Mouse (Mus musculus) kidney, postnatal 25 days (tissue): ENCODE measurements at regions not wholly inside any gene's neighbourhood (a gene's known extent, or its start where the extent isn't known, plus 50 kb on each side); places are given as distances from the start of the nearest gene placed in this dataset.

Experiments
- DNase-seq, 2 experiments: peaks; one replicate each; pipeline ENCODE4 v3.0.0; 2021; ENCODE audit warnings: mixed read lengths in 2 of 2

DNA sequence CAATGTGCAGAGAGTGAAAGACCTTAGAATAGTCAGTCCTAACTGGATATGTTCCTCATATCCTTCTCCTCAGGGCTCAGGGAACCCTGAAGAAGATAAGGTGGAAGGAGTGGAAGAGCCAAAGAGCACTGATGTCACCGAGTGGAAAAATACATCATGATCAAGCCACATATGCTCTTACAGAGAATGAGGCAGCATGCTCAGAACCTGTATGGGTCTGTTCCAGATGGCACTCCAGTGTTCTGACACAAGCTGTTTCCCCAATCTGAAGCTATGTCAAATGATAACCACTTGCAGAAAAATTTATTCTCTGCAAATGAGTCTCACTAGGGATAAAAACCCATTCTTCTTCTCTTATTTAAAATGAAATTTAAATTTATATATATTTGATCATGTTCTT lies 572.6 kb upstream of the Robo2 start:
- no peak for DNase-seq

DNA sequence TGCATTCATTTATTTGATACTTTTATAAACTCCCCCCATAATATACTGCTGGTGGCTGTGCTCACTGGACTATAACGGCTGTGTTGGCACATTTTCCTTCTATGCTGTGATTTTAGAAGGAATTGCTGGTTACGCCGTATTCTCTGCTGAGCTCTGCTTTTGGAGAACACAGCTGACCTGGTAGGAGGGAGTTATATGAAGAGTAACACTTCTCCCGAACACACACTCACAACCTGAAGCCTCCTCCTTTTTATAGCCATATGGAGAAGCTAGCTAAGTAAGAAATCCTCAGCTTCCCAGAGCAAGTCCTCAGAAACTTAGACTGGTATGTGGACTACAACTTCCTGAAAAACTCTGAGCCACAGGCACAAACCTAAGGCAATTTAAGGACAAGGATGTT lies 554.5 kb upstream of the Robo2 start:
- DNase-seq, result no peak

DNA sequence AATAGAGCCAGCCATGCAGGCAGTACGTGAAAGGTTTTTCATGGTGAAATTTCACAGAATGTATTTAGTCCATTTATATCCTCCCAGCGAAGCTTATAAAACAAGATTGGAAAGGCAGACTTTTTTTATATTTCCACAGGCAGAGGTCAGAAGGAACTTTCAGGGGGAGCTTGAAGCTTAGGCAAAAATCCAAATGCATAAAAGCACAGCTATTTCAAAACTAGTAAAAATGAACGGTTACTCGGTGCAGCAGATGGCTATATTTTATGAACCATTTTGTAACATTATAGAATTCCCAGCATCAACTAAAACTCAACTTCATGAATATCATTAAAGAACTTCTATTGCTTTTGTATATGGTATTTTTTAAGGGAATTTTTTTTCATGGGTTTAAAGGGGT lies 518.1 kb upstream of the Robo2 start:
- DNase-seq, result no peak

DNA sequence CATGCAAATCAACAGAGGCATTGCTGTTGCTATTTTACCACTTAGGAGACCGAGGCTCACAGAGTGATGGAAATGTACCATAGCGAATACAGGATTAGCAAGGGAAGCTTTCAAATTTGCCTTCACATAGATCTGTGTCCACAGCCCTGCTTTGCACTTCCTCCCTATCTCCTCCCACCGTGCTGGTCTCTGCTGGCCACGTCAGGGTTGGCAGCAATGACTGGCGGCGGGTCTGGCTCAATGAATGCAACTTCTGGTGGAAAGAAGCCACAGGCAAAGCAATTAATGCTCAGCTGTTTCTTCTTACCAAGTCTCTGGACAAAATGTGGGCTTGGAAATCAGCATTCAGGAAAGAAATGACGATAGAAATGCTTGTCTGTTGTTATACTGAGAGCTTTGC lies 489.2 kb upstream of the Robo2 start:
- DNase-seq, result no peak

DNA sequence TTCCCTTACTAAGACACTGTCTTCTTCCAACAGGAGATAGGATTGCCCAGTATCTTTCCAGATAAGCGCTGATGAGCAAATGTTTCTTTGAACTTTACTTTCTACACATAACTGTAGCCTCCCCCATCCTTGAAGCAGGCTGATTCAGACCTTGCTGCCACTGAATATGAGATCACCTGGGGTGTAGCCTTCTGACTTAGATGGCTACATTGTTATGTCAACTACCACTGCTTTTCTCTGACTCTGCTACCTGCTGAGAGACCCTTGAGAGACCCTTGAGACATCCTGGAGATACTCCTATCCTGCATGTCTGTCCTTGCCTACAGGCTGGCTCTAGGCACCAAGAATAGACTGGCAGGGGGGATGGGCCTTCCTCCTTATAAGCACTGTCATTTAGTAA lies 476.1 kb upstream of the Robo2 start:
- DNase-seq, result no peak

DNA sequence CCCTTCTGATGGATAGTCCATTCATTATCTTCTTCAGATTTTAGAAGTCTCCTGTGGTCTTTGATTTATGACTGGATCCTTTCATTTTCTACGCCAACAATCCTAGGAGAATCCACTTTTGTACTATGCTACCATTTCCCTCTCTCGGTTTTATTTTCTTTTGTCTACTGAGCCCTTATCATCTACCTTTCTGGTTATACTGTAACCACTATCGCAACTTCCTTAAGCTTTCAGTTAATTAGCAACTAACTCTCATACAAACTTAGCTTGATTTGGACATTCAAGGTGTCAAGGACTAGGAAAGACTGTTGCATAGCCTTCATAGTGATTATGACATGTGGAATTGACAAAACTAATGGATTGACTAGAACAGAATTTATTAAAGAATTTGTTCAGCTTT lies 467.0 kb upstream of the Robo2 start:
- no peak for DNase-seq

DNA sequence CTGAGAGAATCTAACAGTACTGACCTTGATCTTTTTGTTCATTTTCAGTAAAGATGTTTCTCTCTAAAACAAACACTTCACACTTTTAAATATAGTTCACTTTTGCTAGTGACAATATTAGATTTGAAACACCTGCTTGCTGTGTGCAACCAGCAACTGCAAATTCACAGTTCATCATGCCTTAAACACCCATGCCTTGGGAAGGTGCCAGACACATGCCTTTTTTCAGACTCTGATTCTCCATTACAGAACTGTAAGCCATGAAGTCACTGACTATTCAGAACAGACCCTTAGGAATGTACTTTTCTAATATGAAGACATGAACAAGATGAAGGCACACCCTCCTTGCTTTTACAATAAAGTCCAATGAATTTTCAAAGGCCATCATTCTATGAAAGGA lies 462.1 kb upstream of the Robo2 start:
- DNase-seq, result no peak

DNA sequence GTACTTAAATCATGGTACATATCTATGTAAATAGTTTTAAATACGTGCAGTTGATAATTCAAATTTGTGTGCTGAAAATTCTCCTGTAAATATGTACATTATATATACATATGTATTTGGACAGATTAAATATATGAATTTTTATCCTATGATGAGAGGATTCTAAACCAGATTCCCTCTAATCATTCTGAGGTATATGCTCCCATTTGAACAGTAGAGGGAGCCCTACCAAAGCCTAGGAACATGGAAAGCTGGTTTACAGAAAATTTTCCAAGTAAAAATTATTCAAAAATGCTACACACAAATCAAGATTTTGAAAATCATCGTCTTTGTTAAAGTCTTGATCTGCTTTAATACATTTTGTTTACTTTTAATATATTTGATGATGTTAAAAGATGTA lies 446.1 kb upstream of the Robo2 start:
- no peak for DNase-seq

DNA sequence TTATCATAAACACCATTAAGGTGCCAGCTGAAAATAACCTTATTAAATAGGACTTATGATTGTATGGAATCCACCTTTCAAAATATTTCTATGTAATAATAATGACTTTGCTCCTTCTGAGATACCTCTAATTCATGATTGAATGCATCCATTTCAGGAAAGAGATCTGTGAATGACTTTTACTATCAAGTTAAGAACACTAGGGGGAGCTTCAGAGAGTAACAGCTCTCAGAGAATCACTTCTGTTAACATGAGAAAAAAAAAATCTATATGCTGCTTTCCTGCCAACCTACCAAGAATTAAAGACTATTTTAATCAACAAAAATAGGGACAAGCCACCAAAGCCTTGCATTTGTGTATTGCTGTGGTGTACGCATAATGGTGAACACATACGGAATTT lies 428.4 kb upstream of the Robo2 start:
- no peak for DNase-seq

DNA sequence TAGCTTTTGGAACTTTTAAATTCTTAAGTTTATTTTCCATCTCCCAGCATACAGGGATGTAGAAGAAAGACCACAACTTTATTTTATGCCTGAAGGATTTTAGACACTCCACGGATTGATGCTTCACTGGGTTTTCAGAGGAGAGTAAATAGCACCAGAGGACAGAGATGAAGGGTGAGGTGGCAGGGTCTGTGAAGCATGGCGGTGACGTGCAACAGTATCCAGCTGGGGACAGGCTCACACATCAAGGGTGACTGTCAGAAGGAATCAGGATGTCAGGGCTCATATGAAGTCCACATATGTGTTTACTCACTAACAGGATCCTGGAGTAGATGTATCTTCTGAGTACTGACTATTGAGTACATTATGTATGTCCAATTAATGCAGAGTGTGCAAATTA lies 402.8 kb upstream of the Robo2 start:
- DNase-seq, result no peak

DNA sequence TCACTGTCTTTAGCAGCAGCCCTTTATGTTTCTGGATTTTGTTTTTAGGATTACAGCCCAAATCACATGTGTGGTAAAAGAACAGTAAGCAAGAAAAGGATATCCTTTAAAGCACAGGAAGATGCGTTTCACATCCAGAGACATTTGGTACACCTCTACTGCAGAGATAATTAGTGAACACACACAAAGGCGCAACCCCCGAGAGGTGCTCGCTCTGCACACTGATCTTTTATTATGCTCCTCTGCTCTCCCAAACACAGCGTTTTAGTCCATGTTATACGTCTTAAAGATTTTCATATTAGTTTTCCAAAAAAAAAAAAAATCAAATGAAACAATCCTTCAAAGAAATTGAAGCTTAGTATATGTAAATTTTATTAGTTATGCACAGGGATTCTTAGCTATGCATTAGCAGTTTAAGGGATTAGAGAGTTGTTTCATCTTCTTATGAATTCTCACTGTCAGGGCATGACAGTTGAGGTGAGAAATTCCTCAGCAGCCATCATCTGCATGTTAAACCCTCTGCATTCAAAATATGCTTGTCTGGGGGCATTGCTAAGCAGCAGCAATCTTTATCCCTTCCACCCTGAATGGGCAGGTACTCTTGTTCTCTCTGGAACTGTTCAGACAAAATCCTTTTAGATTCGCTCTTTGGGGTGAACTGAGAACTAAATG lies 397.7 kb upstream of the Robo2 start:
- DNase-seq, result no peak

DNA sequence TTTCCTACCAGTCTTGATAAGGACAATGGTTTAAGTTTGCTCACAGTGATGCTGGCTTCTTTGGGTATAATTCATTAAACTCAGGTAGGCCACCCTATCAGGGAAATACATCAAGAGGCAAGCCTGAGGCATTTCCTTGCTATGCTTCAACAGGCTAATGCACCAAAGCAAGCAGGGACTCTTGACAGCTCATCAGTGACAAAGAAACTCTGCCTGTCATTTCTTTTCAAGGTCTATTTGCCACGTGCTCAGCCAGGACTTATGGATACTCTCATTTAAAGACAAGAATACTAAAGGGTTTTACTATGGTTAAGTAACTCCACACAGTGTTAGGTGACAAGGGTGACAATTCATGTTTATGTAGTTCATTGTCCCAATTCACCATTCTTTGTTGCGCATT lies 395.1 kb upstream of the Robo2 start:
- DNase-seq, result no peak

DNA sequence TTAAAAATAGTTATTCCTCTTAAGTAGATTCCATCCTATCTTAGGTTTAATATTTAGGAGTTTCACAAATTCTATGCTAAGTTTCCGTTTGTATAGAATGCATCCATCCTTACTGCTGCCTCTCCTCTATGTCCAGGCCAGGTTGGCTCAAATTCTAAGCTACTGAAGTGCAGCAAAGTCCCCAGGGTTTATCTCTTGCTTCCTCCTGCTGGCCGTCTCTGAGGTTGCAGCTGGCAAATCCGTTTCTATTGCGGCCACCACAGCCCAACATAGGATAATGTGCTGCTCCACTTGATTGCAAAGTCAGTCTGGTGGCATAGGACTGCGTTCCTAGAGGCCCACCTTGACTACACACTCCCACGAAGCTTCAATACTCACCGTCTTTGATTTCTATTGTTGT lies 389.7 kb upstream of the Robo2 start:
- peak; percentile 33 to 53 for DNase-seq

DNA sequence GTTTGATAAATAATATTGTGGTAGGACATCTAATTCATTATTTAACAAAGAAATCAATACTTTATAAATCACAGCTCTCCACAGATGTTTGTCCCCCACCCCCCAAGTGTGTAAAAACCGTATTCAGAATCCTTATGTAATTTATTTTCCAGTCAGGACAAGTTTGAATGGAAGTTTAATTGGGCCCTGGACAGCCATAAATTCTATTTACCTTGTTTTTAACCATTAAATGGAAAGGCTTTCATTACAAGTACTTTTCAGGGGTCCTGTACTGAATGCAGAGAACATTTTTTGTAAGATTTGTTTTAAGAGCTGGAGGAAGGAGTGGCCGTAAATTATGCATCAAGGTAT lies 384.7 kb upstream of the Robo2 start:
- DNase-seq, result no peak

DNA sequence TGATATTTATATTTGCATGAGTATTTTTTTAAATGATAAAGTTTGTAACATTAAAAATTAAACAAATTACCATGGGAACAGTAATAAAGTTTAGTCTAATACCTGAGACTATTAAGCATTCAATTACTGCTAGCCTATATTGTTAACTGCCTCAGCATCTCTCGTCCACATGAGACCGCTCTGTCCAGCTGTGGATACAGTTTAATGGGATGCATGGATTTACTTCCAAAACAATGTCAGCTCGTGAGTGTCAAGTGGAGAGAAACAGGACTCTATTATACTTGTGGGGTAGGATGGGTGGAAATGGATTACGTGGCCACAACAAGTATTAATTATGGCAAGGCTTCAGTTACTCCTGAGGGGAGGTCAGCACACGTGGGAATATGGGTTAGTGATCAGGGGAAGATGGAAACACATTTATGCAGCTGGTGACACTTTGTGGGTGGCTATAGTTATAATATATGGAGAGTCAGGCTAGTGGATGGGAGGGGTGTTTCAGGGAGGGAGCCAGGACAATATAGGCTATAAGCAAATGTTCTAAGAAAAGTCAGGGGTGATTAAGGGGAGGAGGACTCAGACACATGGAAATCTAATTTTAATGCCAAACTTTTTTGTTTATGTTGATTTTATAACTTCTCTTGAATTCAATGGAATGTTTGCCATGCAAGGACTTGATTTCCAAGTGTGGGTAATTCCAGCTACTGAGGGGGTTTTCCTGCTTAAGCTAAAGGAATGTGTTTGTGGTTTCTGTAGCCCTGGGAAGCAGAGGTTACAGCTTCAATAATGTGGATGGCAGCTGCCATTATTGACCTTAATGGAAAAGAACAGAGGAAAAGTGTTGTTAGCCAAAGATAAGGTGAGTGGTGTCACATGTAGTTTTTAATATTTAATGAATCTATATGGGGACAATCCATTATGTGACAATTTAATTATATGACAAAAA lies 384.0 kb upstream of the Robo2 start:
- DNase-seq, result no peak

DNA sequence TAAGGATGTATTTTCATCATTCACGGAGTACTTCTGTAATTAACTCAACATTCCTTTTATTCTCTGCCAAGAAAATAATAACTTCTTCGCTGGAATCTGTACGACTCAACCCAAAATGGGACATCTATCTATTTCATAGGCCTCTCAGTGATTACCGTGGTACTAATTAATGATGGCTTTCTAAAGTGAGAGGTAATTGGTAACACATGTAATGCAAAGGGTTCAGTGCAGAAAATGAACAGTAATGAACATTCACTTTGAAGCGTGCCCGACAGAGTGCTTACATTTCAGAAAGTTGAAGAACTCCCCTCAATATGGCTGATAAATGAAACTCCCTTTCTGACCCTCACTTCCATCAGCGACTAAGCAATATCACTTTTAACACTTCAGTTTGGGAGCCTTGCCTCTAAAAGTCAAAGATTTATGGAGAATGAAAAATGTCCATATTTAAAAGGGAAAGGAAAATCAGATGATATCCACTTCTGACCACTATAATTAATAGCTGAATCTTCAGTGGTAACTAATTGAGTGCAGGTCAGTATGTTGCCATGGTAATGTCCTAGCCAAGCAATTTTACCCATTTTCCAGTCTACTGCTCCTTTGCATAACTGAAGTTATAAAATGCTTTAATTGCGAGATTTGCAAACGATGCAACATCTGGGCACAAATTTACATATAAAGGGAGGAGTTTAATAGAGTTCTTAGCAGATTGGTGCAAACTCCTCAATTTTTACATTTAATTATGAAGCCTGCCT lies 373.9 kb upstream of the Robo2 start:
- DNase-seq, result no peak

DNA sequence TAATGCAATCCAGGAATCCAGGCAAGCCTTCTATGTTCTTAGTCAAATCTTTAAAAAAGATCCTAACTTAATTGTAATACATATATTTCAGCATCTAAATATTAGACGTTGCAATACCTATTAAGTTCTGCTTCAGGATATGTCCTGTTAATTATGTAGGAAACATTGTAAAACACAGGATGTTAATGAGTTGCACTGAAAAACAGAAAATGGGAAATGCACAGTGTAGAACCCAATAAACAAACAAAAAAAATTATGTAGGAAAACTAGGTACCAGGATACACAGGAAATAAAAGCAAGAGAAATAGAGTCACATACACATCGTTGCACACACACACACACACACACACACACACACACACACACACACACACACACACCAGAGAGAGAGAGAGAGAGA lies 368.8 kb upstream of the Robo2 start:
- no peak for DNase-seq

DNA sequence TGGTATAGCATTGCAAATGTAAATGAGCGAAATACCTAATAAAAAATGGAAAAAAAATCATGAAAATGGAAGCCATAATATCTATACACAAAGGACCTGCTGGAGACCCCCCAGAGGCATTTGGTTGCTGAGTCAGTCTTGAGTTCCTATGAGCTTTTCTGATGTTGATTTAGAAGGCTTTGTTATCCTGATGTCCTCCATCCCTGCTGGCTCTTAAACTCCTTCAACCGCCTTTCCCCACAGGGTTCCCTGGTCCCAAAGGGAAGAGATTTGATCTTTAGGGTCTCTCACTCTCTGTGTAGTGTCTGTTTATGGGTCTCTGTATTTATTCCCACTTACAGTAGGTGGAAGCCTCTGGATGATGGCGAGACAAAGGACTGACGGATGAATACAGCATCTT lies 356.6 kb upstream of the Robo2 start:
- DNase-seq, result no peak

DNA sequence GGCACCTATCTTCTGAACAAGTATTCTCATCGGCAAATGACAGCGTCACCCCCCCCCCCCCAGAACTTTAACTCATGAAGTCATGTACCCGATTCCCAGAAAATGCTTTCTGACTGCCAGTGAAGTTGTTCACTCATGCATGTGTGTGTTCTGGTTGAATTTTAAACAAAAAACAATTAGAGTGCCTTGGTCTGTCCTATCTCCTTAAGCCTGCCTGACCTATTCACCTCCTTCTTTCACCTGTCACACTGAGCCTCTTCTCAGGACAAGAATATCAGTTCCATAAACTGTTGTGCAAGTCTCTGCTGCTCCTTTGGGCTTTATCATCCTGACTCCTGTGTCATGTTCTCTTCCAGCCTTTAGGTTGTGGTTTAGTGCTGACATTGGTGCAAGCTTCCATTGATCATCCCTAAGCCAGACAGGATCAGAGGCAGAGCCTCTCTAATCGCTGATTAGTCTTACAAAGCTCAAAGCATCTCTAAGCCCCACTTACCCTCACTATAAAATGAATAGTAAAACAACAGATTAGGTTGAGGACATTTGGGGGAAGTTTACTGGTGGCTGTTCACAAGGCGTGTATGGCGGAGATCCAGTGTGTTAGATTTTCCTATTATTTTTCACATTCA lies 345.2 kb upstream of the Robo2 start:
- DNase-seq, result no peak

DNA sequence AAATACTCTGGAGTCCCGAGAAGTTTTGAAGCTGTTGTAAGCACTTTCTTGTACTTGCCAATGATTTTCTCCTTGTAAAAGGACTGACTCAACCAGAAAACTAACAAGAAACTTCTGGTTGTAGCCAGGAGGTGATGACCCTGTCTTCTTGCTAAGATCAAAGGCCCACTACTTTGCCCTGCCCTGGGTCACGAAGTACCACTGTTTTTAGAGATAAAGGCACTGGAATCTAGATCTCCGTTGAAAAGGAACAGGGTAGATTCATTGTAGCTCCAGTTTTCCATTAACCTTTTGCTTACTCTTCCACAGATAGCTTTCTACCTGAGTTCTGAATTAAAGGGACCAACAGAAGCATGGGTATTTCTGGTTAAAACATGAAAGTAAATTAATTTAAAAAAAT lies 339.3 kb upstream of the Robo2 start:
- no peak for DNase-seq

DNA sequence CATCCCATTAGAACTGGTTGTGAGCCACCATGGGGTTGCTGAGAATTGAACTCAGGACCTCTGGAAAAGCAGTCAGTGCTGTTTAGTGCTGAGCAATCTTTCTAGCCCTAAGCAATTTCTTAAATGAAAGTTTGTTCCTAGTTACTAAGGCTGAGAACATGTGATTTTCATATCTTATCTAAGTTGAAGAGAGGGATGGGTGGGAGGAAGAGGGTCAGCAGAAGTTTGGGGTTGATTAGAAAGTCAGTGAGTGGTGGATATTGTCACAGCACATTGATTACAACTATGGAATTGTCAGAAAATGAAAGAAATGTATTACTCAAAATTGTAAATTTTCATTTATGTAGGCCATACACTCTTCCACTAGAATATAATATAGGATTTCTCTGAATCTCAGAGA lies 337.4 kb upstream of the Robo2 start:
- no peak for DNase-seq

DNA sequence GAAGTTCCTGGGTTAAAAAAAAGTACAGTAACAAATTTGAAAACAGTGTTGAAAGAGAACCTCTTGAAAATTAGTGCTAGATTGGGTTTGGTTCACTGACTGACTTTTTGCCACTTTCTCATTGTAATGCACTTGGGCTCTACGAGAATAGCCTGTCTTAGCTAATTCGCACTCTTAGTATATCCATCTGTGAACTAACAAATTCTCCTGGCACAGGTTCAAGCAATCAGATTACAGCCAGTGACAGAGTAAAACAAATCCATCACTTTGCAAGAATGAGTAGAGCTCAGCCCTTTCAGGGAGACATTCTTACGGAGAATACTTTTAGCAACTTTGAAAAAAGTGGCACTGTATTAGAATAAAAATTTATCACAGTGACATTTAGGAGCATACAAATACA lies 331.9 kb upstream of the Robo2 start:
- no peak for DNase-seq
